Mouse (Mus musculus) cerebellum, adult 9-11 months (tissue): ENCODE measurements at regions not wholly inside any gene's neighbourhood (a gene's known extent, or its start where the extent isn't known, plus 50 kb on each side); places are given as distances from the start of the nearest gene placed in this dataset.

Experiments used
- DNase-seq: peaks from one replicate; pipeline ENCODE4 v3.0.0; 2022

- no peak for DNase-seq
These were observed 273.2 kb upstream of the Klf4 start for GRCm38 (mm10) chr4:55805255-55806051.

GRCm38 (mm10) chr4:55802101-55802500 lies 269.8 kb upstream of the Klf4 start:
- DNase-seq = no peak

GRCm38 (mm10) chr4:55798099-55798498 lies 265.8 kb upstream of the Klf4 start:
- no peak for DNase-seq

- no peak for DNase-seq
These were observed 249.1 kb upstream of the Klf4 start for GRCm38 (mm10) chr4:55781329-55781847.

GRCm38 (mm10) chr4:55779581-55779980 lies 247.3 kb upstream of the Klf4 start:
- DNase-seq = no peak

GRCm38 (mm10) chr4:55775858-55776257 lies 243.6 kb upstream of the Klf4 start:
- no peak for DNase-seq

GRCm38 (mm10) chr4:55774571-55774970 lies 242.3 kb upstream of the Klf4 start:
- DNase-seq = no peak

- no peak for DNase-seq
These were observed 237.4 kb upstream of the Klf4 start for GRCm38 (mm10) chr4:55769656-55770055.

GRCm38 (mm10) chr4:55768325-55768724 lies 236.1 kb upstream of the Klf4 start:
- no peak for DNase-seq

GRCm38 (mm10) chr4:55767133-55767532 lies 234.9 kb upstream of the Klf4 start:
- DNase-seq = no peak

GRCm38 (mm10) chr4:55765780-55766179 lies 233.5 kb upstream of the Klf4 start:
- DNase-seq = no peak

GRCm38 (mm10) chr4:55763112-55763511 lies 230.8 kb upstream of the Klf4 start:
- DNase-seq = no peak

GRCm38 (mm10) chr4:55762389-55762788 lies 230.1 kb upstream of the Klf4 start:
- DNase-seq = no peak

- no peak for DNase-seq
These were observed 225.1 kb upstream of the Klf4 start for GRCm38 (mm10) chr4:55757148-55757927.

GRCm38 (mm10) chr4:55749949-55750600 lies 217.8 kb upstream of the Klf4 start:
- no peak for DNase-seq

- DNase-seq = no peak
These were observed 209.1 kb upstream of the Klf4 start for GRCm38 (mm10) chr4:55741355-55741754.

- DNase-seq = peak; percentile 74
These were observed 207.8 kb upstream of the Klf4 start for GRCm38 (mm10) chr4:55740062-55740461.

GRCm38 (mm10) chr4:55738714-55739113 lies 206.4 kb upstream of the Klf4 start:
- no peak for DNase-seq

GRCm38 (mm10) chr4:55735453-55735852 lies 203.2 kb upstream of the Klf4 start:
- DNase-seq = no peak

GRCm38 (mm10) chr4:55734331-55734730 lies 202.1 kb upstream of the Klf4 start:
- no peak for DNase-seq

- no peak for DNase-seq
These were observed 201.0 kb upstream of the Klf4 start for GRCm38 (mm10) chr4:55733223-55733622.

GRCm38 (mm10) chr4:55732006-55732405 lies 199.7 kb upstream of the Klf4 start:
- DNase-seq = no peak

- DNase-seq = no peak
These were observed 198.0 kb upstream of the Klf4 start for GRCm38 (mm10) chr4:55730266-55730665.
